Mouse (Mus musculus): ENCODE data around the gene B9d1.

Gene B9d1

DNA sequence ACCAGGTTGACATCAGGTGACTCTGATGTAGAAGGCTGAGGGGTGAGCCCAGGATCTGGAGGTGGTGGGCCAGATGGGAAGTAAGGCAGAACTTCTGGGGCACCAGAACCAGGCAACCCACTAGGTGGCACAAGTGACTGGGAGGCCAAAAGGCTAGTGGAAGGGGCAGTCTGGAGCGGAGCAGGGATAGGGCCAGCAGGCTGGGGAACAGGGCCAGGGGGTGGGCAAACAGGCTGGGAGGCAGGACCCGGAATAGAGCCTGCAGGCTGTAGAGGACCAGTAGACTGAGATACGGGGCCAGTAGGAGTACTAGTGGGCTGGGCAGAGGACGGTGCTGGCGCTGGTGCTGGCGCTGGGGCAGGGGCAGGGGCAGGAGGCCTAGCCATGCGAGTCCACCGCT is 15.1 kb upstream of the B9d1 start:
- no peak for DNase-seq

DNA sequence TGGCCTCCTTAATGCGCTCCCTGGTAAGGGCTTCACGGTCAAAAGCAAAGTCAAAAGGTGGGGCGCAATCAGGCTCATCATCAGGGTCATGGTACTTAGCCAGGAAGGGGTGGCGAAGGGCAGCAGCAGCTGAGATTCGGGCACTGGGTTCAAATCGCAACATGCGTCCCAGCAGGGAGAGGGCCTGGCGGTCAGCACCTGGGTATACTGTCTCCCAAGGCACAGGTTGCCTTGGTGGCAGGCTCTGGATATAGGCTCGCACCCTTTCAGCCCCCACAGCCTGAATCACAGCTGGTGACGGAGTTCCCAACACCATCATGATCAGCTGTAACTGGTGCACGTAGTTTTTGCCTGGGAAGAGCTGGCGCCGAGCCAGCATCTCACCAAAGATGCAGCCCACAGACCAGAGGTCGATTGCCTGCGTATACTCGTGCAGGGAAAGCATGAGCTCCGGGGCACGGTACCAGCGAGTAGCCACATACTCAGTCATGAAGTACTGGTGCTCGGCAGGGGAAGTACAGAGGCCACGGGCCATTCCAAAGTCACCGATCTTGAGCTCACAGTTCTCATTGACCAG is 13.9 kb upstream of the B9d1 start:
- DNase-seq: no peak

DNA sequence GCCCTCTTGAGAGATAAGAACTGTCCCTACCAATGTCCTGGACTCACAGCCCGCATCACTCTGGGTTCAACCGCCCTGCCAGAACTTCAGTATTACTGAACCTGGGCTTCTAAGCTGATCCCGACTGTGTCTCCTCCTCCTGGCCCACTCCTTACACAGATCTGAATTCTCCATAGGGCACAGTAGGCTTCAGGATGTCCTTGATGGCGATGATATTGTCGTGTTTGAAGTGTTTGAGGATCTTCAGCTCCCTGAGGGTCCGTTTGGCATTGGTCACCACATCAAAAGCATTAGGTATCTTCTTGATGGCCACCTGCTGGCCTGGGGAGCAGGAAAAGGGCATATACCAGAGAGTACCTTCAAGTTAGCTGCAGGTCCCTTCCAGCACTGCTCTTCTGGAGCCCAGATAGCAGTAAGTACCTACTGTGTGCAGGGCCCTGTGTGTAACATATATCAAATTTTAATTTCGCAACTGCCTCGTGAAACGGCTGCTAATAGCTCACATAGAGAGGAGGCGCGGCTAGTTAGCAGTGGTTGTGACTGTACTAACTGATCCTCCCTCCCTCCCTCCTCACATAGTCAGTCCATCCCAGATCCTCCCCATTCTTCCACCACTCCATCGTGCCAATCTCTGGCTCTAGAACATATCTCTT is 12.1 kb upstream of the B9d1 start:
- DNase-seq: no peak

DNA sequence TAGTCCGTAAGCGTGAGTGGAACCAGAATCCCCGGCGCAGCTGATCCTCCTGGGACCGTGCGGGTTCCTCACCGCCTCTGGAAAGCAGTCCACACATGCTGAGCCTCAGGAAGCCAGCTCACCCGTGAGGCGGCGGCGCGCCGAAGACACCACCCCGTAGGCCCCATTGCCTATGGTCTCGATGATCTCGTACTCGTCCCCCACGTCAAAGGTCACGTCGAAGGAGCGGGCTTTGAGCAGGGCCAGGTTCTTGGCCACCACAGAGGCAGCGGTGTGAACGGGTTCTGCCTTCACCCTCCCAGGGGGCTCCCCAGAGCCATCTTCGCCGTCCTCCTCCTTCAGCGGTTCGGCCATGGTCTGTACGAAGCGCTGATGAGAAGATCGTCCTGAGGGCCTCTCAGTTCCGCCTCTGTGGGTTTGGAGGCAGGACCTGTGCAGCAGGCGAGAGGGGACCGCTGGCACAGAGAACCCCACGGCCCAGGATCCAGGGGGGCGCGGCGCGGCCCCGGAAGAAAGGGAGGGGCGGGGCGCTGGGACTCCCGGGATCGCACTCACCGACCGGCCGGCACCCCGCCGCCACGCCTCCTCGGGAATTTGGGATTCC is 11.3 kb upstream of the B9d1 start:
- peak; percentile 37 to 48 for DNase-seq

DNA sequence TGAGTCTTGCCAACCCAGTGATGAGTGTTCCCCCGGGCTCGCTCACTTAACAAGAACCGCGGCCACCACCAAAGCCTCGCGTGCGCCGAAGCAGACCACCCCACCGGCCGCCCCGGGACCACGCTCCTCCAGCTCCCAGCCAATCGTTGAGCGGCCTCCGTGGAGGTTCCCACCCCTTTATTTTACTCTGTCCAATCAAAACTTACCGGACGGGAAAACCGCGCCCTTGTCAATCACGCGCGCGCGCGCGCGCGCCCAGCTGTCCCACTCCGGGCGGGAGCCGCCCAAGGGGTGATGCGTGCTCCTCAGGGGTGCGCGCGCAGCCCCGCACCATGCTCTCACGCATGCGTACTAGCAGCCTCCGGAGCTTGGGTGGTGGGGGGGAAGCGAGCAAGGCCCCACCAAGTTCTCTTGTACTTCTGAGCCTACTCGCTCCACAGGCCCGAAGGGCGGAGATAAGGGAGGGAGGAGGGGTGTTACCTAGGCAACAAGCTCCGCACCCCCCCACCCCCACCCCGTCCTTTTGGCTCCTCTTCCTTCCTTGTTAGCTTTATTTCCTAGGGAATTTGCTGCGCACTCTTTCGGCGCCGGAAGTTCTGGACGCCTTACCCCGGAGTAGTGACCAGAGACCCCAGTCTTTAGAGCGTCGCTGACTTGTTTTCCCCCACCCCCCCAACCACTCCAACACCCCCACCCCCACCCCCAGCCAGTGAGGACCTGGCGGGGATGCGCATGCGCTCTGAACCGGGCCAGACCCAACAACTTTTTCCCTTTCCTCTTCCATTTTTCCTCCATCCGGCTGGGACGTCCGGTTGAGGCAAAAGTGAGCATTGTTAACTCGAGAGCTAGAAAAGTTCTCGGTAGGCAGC is 10.6 kb upstream of the B9d1 start, which contains the start of gene Mapk7:
Mapk7 (minus strand) TSS at position 278 of the 869 bp plus-strand sequence.
- DNase-seq: peak; percentile 94 to 96

DNA sequence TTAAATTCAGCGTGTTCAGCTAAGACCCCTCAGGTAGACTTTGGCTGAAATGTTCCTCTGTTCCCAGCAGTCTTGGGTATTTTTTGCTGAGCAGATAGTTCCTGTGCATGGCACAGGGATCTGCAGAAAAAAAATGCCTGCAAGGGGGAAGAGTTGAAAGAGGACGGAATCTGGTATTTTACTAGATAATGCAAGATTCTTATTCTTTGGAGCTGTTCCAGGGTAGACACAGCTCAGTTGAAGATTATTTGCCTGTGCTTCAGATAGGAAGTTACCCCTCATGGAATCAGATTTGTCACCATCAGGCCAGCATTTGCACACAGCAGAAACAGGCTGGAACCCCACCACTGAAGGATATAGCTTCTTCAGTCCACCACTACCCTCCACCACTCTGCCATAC is 9.4 kb upstream of the B9d1 start:
- no peak for DNase-seq

DNA sequence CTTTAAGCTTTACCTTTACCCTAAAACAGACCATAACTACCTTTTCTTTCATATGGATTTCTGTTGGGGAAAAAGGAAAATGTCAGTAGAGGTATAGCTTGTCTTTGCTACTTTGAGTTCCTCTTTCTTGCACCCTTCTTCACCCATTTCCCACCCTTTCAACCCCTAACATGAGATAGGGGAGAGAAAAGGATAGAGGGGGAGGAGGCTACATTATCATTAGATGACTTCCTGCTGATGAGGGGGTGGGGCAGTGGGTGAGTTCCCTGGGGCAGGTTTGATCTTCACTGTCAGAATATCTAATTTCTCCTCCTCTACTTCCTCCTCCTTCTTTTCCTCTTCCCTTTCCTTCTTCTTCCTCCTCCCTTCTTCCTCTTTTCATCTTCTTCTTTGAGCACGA is 7.5 kb upstream of the B9d1 start:
- no peak for DNase-seq

DNA sequence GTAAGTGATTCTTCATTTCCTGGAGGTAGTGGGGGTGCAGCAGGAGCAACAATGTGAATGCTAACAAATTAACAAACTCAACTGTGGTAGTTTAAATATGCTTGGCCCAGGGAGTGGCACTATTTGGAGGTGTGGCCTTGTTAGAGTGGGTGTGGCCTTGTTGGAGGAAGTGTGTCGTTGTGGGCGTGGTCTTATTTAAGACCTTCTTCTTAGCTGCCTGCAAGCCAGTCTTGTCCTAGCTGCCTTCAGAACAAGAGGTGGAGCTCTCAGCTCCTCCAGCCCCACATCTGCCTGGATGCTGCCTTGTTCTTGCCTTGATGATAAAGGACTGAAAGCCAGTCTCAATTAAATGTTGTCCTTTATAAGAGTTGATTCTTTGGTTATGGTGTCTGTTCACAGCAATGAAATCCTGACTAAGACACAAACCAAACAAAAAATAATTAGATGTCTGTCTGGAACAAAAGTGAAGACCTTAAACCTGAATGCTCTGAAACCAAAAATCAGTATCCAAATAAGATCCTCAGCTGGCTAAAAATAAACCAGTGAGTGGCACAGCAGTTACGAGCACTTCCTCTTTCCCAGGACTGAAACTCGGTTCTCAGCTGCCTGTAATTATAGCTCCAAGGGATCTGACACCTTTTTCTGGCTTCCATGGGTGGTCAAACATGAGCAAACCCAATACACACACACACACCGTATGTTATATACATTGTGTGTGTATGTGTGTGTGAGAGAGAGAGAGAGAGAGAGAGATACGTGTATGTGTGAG is 6.0 kb upstream of the B9d1 start:
- no peak for DNase-seq

DNA sequence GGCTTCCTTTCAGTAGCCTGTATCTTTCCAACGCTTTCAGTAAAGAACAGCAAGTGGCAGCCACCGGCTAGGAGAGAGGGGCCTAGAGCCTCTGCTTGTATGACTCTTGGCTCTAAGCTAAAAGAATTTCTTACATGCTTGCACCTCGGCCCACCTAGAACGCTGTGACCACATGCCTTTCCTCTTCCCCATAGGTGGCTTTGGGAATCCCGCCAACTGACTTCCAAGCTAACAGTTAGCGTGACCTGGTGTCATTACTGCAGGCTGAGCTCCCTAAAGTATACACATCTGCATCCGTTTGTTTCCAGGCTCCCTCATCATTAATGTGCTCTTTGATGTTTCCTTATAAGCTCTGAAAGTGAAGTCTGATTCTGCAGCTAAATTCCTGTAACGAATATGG is 1.0 kb upstream of the B9d1 start:
- DNase-seq: peak in 1 of 2 experiments; percentile 26

DNA sequence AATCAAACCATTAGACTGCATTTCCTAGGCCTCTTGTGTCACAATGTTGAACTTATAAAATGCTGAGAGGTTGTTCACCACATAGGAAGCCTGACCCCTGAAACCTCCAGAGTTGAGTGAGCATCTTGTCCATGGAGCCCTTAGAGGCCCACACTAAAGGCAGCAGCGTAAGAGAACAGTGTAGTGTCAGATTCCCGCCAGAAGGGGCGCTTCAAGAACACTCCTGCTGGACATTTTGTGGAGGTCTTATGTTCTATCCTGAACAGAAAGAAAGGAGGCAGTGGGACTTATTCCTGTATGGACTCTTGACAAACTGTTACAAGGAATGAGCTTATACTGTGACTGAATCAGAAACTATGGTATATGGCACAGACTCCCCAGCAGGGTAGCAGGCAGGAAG is 10.0 kb downstream of the B9d1 start:
- peak; percentile 56 to 58 for DNase-seq

DNA sequence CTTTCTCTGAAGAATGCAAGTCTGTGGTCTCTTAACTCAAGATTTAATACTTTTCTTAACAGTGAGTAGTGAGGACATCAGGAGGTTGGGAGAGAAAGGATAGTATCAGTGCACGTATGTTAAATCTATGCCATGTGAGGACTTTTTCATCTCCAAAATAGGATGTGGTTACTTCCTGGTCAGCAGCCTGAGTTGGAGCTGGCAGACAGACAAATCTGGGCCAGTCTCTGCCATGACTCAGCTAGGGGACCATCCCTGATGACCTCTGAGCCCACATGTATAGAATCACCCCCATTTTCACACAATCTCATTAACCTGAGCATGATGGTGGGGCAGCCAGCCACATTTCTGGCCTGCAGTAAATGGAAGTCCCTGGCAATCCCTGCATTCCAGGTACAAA is 13.0 kb downstream of the B9d1 start:
- no peak for DNase-seq

DNA sequence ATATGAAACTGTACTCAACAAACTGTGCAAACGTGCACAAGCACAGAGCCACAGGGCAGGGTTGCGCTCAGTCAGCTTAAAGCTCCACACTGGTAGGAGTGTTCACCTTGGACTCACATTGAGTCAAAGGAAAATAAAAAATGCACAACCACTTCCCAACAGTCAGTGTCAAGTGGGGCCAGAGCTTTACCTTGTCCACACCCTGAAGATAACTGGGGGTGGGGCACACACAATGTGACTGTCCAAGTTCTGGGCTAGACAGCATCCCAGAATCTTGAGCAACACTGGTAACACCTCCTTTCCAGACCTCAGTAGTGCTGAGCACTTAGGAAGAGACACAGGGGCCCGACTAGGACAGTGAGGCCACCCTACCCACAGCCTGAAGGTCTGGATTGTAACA is 13.9 kb downstream of the B9d1 start:
- no peak for DNase-seq

DNA sequence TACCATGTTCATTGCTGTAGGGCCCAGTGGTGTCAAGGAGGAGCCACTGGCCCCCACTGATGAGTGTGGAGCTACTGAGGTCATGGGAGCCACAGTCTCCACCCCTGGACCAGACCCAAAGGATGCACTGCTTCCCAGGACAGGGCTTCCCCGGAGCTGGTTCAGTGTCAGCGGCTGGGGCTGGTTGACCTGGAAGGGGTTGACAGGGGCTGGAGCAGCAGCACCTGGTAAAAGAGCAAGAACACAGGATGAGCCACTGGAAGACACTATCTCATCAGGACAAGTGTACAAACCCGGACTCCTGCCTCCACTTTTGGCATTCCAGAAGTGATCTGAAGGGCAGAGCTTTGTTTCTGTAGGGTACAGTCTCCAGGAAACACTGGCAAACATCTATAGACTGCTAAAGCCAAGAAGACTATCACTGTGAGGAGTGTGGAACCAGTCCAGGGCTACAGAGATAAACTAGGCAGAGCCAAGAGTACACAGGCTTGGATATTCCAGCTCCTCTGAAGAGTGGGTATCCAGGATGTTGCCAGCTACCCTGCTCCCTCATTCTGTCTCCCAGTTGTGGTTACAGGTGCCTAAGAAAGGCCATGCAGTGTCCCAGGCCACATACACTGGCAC is 14.7 kb downstream of the B9d1 start:
- no peak for DNase-seq

DNA sequence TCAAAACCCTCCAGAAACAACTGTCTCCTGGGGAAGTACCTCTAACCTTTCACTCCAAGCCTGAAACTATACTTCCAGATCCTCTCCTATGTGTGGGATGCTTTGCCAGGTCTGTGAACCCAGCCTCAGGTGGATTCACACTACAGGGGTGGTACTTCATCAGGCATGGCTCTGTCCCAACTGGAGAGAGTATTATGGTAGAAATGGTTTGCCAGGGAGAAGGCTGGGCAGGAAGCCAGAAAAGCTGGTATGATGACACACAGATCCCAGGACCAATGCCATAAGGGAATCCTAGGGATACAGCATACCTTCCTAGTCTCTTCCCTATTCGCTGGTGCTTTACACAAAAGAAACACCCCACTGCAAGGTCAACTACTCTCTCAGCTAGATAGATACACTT is 21.9 kb downstream of the B9d1 start:
- peak; percentile 85 to 92 for DNase-seq

DNA sequence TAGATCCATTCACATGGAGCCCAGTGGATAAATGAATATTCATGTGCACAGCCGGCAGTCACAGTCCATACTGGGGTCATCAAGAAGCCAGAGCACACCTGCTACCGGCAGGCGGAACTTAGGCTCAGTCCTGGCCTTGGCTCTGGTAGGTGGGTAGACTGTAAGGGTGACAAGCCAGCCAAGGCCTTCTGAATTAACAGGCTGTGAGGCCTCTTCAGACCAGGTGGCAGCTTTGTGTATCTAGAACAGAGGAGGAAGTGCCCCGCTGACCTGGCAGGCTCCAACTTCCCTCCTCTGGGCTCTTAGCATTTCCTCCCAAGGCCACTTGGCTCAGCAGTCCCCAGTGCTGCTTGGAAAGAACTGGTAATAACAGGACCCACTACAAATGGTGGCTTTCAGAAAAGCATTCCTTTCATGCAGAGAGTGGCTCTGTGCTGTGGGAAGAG is 24.3 kb downstream of the B9d1 start:
- peak; percentile 83 to 86 for DNase-seq

DNA sequence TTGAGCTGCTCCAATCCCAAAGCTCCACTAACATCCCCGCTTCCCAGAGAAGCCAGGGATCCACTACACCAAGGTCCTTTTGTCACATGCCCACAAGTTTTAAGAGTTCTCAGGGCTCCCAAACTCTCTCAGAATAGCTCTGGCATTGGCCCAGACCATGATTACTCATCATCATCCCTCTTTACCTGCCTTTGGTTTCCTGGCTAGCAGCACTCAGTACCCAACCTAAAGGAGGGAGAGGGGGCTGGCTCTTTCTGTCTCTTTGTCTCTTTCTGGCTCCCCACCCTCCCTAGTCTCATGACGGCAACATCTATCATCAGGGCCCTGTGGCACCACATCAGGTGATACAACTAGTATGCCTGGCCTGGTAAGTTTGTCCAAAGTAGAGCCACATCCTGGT is 27.9 kb downstream of the B9d1 start:
- no peak for DNase-seq

DNA sequence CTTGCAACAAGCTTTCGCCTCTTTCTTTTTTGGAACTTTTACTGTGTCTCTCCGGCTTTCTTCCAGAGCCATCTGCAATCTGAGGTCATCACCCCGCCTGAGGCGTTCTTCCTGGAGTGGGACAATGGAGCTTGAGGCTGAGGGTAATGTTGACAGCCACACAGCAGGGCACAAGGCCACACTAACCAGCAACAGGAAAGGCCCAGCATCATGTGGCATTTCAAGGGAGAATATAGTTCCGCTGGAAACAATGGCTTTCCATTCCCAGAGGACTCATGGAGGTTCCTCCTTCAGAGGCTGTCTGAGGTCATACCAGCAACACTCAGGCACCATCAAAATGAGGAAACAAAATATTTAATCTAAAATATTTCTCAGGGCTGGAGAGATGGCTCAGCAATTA is 28.6 kb downstream of the B9d1 start:
- DNase-seq: no peak

DNA sequence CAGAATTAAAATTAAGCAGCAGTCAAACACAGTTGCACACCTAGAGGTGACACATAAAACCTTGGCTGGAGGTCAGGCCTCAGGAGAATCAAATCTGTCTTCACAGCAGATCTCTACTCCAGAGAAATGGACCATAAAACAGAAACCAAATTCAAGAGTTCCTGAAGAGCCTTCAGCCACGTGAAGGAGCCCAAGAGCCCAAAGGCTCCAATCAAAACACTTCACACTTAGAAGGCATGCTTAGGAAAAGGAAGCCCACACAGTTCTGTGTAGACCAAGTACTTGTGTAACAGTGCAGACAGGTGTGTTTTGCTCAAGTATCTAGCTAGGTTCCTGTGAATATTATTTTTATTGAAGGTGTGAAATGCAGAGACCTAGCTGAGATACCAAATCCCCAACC is 30.6 kb downstream of the B9d1 start:
- DNase-seq: no peak

DNA sequence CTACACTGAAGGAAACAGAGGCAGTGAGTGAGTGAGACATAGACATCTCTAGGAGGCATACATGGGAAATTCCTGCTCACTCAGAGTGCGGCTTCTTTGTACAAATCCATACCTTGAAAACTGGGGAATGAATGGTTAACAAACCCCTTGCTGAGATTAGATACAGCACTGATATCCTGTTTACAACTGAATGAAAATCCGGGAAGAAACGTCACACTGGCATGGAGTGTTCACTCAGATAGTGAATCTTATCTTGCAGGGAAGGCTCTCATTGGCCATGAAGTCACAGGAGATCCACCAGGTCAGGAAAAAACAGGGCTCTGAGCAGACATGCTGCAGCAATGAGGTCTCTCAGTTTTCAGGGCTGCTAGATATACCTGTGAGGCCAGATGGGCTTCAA is 32.0 kb downstream of the B9d1 start:
- DNase-seq: no peak

DNA sequence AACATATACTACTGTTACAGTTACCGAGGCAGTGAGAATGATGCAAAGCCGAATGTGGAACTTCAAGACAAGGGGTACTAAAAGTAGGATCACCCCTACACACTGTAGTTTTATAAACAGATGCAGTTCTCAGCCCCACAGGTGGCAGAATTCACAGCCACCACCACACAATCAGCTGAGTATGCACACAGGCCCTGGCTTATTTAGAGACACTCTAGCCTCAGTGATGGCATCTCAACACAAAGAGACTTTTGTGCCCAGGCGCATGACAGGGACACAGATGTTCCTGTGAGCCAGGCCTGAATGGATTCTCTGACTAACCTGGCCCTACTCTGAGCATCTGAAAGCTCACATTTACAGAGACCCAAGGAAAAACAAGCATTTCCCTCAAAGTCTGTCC is 32.4 kb downstream of the B9d1 start:
- DNase-seq: no peak

DNA sequence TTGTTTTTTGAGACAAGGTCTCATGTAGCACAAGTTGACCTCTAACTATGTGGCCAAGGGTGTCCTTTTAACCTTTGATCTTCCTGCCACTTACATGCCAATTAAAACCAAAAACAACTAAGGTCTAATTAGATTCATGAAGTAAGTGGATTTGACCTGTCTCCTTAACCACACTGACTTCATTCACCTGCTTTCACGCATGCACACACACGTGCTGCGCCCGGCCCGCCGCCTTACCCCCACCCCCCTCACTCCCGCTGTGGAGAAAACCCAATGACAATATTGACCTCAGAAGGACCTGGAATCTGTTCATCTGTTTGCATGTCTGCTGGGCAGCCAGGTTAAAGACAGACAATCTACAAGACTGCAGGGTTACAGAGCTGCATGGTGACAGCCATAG is 35.7 kb downstream of the B9d1 start:
- no peak for DNase-seq

DNA sequence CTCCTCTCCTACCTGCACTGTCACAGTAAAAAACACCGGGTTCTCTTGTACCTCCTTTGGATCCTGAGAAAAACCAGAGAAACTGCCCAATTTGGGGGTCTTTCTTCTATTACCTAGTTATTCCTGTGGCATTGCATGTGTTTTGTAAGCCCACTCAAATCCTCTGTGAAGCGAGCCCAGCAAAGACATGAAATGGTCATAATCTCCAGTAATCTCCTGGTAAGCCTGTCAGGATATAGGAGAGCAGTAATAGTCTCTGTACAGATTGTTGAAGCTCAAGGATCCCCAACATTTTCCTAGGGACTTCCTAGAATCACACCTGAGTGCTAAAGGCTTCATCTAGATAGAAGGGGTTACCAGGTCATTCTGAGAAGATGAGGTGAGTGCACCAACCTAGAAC is 36.2 kb downstream of the B9d1 start:
- DNase-seq: no peak

Measured in cerebellum, postnatal 36 days (tissue).